Comparison of ENCODE assay signal across 12 mouse cellular contexts in the genomic region with DNA sequence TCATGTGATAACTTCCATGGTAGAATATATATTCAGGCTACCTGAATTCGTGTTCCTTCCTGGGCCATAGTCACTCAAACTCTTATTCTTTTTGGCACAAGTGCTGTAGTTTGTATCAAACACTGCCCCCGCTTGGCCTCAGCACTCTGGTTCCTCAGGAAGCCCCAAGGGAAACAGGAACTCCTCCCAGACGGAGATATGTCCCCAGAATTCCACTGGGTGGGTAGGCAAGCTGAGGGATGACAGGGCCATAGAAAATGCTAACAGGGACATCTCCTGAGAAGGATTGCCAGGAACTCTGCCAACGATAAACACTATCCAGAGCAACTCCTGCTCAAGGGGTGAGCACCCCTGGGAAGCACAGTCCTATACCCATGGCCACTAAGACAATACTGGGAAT. TPM values are rescaled to one million over a fixed set of nuclear protein-coding genes. Genes with fewer than 3 reads are reported as not detected.
DNase-seq lines count a peak whose midpoint lies in the region; ATAC-seq lines count a peak whose summit lies in the region.
"Had no signal": no experiment of that assay in that cellular context is flagged by ENCODE, and none has a peak within 500 bp of the region (broad histone marks: within the 10 kb centered on the region; RNA-seq: fewer than 3 reads in every experiment).

No protein-coding gene starts in this region.

- ATAC-seq in granulocyte monocyte progenitor cell, adult 5-6 weeks (replicated peaks; ENCODE audit: poor library complexity, severe bottlenecking) = peak; percentile 25; the same call in 1 of the 2 replicates
- ATAC-seq in lung, embryonic 16.5 days (ENCODE audit: low read depth) = no peak
- ATAC-seq: inflammation-experienced regulatory T-cells, adult 6 months; Patski had no signal

- no peaks in the 10 kb centered on the region for H3K9me3 ChIP-seq in lung, embryonic 16.5 days (ENCODE audit: control insufficient read depth, low read length)
- H3K9me3 ChIP-seq: neural tube, embryonic 15.5 days had no signal

- no peaks in the 10 kb centered on the region for H3K36me3 ChIP-seq in lung, embryonic 16.5 days (ENCODE audit: control insufficient read depth, insufficient read depth, low read length)
- H3K36me3 ChIP-seq: neural tube, embryonic 15.5 days had no signal

- WGBS in lung, embryonic 16.5 days = 53% methylated on average over 4 of the region's 4 CpGs

- DNase-seq in adrenal gland, postnatal 14 days = peak; percentile 50
- DNase-seq in adrenal gland, adult 18-20 months (ENCODE audit: low spot score in 2 of 2) = no peak
- DNase-seq in heart, postnatal 25 days (ENCODE audit: low spot score) = peak; percentile 52
- no peak for DNase-seq in left cerebral cortex, postnatal 25 days (ENCODE audit: low spot score in 2 of 2)
- DNase-seq in B cell, adult 2 months = no peak
- no peak for DNase-seq in cerebellum, postnatal 4 days (ENCODE audit: low spot score in 2 of 2)

- no peak overlapping the region for H3K4me2 ChIP-seq in lung, embryonic 16.5 days (ENCODE audit: low read depth, low read length)
- H3K4me2 ChIP-seq: midbrain, embryonic 11.5 days; neural tube, embryonic 15.5 days had no signal

- peak overlapping the region; percentile 95 for H3K27ac ChIP-seq in lung, embryonic 16.5 days (ENCODE audit: low read length)
- H3K27ac ChIP-seq: neural tube, embryonic 15.5 days had no signal

- no peaks in the 10 kb centered on the region for H3K27me3 ChIP-seq in lung, embryonic 16.5 days (ENCODE audit: control insufficient read depth, insufficient read depth, low read depth, low read length)
- H3K27me3 ChIP-seq: neural tube, embryonic 15.5 days; Patski had no signal

- no peak overlapping the region for H3K9ac ChIP-seq in lung, embryonic 16.5 days (ENCODE audit: low read length)
- H3K9ac ChIP-seq: neural tube, embryonic 15.5 days had no signal

- H3K4me3 ChIP-seq in lung, embryonic 16.5 days (ENCODE audit: low read length) = no peak overlapping the region
- H3K4me3 ChIP-seq: neural tube, embryonic 15.5 days had no signal

- intact Hi-C loops in heart, postnatal 25 days (cut with DNase I) = loop anchor here (2.0 to 10.0 kb wide), 2 partner anchors 58 to 462 kb away; a partner anchor contains a TSS
- intact Hi-C loops in left cerebral cortex, postnatal 25 days (cut with DNase I) = no loop called here

- peaks cover 64% of the 10 kb centered on the region for H3K4me1 ChIP-seq in lung, embryonic 16.5 days (replicated peaks; ENCODE audit: control insufficient read depth, insufficient read depth, low read length)

RNA-seq across cellular contexts. Expression of a gene that starts 22.4 kb away (rescaled TPM):
- total RNA-seq in adrenal gland, postnatal 14 days (2021) = 60.1 and 60.3 TPM in 2 replicates
- total RNA-seq in adrenal gland, adult 18-20 months (2021) = 100 to 1,000 TPM in 1 of 2 experiments, 10 to 100 TPM in 1; 80.9 to 101 TPM
- 7.9 and 10.2 TPM in 2 replicates for total RNA-seq in granulocyte monocyte progenitor cell, adult 5-6 weeks (2014; fragmentation: Nextera tagmentation)
- 5.5 and 11.6 TPM in 2 replicates for total RNA-seq in granulocyte monocyte progenitor cell, adult 5-6 weeks (2017)
- 100 to 1,000 TPM; 292 to 306 TPM for total RNA-seq in heart, postnatal 25 days (2021)
- polyA plus RNA-seq in lung, embryonic 16.5 days (2015; fragmentation: Nextera tagmentation; extraction: Ambion mirVana) = 26.8 and 28.8 TPM in 2 replicates
- 10 to 100 TPM; 58.5 to 59.2 TPM for total RNA-seq in left cerebral cortex, postnatal 25 days (2021)

Comparison
In these comparisons a context has a peak if more than half of its experiments do, and no peak if none do; other contexts are left out.
1. DNase-seq: peak in adrenal gland, postnatal 14 days (single experiment) and heart, postnatal 25 days (single experiment); none in adrenal gland, adult 18-20 months (0 of 2), left cerebral cortex, postnatal 25 days (0 of 2), B cell, adult 2 months (0 of 2) and cerebellum, postnatal 4 days (0 of 2).